Mouse (Mus musculus): ENCODE measurements at regions not wholly inside any gene's neighbourhood (a gene's known extent, or its start where the extent isn't known, plus 50 kb on each side); places are given as distances from the start of the nearest gene placed in this dataset.

DNA sequence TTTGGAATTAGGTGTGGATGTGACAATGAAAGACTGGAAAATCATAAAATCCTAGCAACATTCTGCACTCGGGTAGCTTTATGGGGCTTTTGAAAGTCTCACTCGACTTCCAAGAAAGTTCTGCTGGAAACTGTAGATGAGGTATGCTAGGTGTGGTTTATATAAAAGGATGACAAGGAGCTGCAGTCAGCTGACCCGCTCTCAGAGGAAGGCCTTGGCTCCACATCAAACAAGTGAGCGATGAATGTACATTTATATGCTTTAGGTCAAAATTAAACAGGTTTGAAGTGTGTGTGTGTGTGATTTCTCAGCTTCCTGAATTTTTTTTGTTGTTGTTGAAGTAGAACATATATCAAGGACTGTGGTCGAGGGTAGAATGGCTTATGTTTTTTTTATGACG lies 174.9 kb downstream of the 1500009L16Rik start:
- DNase-seq, result no peak

DNA sequence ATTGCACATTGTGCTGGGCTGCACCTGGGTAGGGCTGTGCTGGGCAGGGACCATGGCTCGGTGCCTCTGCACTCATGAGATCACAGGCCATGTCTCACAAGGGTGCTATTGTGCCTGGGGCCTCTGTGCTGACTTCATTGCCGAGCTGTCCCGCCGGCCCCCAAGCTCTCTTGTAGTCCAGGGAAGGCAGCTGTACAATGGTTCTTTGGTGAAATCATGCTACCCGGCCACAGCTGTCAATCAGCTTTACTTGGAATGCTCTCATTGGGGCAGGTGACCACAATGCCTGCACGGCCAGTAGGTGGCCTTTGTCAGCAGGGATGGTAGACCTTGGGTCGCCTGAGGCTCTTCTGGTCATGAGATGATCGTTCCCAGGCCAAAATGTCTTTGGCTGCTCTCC lies 184.1 kb downstream of the 1500009L16Rik start:
- DNase-seq, result no peak

DNA sequence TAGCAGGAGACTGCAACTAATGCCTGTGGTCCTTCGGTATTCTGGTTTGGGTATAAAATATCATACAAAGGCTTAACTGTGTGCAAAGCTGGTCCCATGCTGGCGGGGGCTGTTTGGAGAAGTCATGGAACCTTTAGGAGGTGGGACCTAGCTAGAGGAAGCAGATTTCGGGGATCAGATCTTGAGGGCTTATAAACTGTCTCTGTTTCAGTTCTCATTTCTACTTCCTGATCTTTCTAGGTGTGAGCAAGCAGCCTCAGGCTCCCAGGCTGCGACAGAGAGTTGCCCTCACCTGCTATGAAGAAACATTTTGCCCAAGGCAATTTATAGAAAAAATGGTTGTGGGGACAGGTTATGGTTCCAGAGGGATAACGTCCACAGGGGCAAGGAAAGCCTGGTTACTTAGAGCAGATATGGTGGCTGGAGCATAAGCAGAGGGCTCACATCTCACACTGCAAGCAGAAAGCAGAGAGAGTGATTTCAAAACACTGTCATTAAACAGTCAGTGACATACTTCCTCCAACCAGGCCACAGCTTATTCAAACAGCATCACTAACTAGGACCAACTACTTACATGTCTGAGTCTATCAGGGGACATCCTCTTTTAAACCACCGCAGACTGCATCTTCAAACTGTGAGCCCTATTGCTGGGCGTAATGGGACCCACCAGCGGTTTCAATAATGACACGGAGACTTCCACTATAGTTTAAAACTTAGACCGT lies 188.1 kb downstream of the 1500009L16Rik start:
- no peak for DNase-seq

DNA sequence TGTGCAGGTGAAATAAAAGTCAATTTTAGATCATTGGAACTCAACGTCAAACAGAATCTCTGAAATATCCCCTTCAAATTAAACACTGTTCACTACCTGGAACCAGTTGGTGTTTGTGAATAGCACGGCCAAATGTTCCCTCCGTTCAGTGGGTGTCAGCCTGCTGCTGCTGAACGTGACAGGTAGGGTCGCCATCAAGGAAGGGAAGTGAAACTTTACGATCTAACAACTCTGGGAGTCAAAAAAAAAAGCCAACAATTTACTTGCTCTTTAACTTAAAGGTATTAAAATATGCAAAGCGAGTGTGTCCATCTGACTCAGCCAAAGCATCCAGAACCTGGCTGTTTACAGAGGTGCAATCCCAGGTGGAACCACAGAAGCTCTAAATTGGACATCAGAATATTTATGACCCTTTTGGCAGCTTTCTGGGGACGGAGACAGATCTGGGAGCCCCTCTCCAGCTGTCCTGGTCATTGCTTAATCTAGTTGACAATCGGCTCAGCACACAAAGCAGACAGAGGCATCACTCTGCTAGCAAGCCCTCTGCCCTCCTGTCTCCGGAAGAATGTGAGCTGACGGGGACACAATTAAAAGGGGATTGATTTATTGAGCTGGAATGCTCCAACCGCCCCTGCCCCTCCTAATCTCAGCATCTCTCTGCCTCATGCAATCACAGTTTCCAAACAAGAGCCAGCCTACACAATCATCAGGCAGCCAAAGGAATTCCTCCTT lies 191.9 kb downstream of the 1500009L16Rik start:
- DNase-seq, result no peak

DNA sequence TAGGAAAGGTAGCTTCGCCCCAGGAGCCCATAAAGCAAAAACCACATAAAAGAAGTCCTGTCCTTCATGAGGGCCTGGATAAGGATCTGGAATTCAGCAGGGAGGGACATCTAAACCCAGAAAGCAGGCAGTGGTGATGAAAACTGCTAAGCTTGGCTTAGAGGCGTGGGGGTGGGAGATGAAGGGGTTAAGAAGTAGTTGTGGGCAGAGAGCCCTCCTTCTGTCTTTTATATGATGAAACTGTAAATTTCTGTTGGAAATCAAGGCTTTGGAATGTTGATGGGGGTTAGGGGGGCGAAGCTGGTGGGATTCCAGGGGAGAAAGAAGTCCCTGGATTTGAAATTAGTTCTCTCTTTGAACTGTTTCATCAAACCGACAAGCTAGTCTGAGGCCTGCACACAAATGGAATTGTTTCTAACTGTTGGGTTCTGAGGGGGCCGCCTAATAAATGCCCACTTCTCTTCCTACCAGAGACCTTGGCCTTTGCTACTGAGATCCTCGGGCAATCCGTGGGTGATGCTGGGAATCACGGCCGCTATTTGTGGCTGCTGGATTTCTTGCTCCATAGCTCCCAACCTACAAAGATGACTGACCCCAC lies 192.6 kb downstream of the 1500009L16Rik start:
- no peak for DNase-seq

DNA sequence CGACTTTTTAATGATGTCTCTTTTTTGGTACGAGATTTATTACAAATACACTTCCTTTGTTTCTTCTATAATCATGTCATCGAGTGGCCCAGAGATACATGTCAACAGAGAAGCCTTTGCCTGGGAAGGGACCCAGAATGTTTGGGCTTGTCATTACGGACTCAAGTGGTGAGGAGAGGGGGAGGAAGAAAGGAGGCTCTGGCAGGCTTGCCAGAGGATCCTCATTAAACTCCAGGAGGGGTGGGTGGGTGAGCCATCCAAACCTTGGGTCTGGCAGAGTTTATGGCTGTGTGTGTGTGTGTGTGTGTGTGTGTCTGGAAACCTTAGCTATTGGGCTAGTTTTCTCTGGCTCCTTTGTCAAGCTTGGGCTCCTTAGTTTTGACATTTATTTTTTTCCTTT lies 204.3 kb downstream of the 1500009L16Rik start:
- no peak for DNase-seq

DNA sequence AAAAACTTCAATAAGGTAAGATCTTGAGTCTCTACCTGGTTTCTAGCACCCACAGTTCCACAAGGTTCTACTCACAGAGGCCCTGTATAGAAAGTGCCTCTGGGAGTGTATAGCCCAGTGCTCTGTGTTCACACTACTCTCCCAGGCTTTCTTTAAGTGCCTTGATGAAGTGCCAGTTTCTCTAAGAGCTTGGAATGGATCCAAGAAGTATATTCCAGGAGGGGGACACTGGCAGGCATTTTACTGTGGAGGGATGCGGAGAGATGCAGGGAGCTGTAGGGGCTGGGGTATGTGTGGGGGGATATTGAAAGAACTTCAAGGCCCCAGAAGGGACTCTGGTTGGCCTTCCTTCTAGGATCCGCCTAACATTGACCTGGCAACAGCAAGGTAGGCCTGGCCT lies 204.9 kb downstream of the 1500009L16Rik start:
- DNase-seq, result no peak

DNA sequence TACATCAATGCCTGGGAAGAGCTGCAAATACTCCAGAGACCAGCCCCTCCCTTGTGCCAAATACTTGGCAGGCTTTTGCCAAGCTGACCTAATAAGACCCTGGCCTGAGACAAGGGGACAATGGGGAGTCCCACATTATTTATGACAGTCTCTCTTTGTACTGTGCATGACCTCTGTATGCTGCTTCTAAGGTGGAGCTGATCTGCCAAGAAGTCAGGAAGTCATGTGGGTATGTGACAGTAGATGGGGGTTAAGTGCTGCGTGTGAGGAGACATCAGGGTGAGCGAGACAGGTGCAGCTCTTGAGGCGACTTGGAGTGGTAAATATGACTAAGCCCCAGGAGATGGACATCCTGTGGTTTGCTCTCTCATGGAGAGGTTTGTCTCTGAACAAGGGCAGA lies 209.1 kb downstream of the 1500009L16Rik start:
- DNase-seq, result no peak

DNA sequence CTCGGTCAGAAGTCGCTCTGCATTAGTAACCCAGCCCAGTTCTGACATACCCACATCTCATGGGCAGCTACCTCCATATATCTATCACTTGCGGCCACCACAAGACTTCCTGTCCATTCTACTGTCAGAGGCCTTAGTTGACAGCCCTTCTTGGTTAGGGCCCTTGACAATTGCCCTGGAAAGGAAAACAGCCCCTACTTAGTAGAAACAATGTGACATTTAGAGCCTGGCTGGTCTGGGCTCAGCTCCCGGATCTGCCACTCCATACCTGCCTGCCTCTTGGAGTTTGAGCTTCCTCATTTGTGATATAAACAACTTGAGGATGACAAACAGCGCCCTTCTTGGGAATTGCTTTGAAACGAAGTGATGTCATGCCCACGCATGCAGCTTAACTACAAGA lies 210.5 kb downstream of the 1500009L16Rik start:
- no peak for DNase-seq

DNA sequence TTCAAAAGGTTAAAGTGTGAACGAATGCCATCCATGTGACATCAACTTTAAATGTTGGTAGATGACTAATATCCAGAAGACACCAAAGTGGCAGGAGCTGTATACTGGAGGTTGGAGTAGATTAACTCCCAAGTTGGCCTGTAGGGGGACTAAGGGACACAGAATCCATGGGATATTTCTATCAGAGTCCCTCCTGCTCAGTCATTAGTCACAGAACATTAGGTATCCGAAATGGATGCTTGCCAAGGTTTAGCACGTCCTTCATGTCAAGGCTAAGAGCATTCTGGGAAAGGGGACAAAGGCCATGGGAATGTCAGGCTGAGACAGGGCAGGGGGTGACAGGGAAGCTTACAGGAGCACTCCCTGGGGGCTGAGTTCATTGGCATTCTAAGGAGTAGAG lies 211.8 kb downstream of the 1500009L16Rik start:
- DNase-seq, result no peak

DNA sequence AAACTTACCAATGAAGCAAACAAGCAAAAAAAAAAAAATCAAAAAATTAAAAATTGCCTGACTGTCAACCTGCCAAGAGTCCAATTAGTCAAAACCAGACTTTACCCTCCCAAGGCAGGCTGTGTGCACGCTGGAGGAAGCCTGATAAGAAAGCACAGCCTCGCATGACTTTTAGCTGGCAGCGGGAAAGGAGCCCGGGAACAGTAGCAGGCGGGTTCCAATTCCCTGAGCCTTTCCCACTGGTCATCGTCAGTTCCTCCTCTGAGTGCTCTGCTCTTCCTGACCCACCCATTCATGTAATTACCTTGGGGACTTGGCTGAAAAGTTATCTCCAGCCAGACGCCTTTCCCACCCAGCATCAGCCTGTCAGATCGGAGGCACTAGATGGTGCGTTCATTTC lies 214.5 kb downstream of the 1500009L16Rik start:
- no peak for DNase-seq

DNA sequence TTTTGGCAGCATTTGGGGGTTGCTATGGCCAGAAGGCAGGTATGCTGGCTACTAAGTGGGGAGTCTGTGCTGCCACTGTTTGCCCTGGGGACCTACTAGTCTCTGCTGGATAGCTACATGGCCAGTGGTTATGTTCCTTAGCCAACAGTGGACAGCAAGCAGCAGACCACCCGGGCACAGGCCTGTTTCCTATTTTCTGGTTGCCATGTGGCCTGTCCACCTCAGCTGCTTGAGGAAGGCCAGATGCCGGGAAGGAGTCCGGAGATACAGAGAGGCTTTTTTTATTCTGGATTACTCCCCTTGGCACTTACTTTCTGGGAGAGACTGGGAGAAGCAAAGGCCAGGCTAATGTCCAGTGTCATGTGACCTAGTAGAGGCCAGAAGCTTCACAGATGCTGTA lies 219.4 kb downstream of the 1500009L16Rik start:
- DNase-seq, result no peak

DNA sequence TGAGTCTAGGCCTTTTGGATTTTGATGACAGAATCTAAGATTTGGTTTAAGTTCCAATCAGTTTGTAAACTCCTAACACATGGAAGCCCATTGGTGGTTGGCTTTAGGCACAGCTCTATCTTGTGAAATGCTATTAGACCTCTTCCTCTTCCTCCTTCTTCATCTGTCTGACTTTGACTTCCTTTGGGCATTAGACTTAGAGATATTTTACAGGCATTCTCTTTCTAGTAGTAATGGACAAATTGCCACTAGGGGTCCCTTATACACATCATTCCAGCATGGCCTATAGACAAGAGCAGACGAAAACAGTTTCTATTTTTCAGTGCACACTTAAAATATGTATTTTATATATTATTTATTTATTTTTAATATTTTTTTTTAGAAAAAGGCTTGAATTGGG lies 221.5 kb downstream of the 1500009L16Rik start:
- no peak for DNase-seq

DNA sequence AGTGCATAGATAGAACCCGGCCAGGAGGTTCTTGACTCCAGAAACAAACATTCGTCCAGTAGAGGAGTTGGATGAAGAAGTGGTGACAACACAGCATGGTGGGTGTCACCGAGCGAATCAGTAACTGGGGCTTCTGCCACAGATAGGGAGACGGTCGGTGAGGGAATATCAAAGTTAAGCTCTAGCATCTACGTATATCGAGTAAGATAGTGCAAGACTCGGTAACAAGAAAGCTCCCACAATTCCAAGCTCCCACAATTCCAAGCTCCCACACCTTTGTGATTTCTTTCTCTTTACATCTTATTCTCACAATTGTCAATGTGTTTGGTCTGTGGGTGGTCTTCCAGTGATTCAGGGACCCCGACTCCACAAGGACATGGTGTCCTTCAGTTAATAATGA lies 222.2 kb downstream of the 1500009L16Rik start:
- no peak for DNase-seq

DNA sequence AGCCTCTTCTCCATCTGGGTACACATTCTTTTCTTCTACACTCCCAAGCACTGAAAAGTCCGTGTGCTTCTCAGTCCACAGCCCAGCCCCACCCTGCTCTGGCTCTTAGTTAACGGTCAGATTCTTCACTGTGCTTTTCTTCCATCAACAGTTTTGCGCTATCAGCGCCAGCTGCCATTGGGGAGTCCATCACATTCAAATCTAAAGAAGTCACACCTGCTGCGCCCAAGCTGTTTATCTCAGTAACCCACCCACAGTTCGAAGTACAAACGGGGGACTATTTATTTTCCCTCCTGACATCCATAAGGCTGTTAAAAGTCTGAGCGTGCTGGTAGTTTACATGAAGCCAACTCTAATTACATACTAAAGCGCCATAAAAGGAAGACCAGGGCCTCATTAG lies 222.8 kb downstream of the 1500009L16Rik start:
- DNase-seq, result no peak

DNA sequence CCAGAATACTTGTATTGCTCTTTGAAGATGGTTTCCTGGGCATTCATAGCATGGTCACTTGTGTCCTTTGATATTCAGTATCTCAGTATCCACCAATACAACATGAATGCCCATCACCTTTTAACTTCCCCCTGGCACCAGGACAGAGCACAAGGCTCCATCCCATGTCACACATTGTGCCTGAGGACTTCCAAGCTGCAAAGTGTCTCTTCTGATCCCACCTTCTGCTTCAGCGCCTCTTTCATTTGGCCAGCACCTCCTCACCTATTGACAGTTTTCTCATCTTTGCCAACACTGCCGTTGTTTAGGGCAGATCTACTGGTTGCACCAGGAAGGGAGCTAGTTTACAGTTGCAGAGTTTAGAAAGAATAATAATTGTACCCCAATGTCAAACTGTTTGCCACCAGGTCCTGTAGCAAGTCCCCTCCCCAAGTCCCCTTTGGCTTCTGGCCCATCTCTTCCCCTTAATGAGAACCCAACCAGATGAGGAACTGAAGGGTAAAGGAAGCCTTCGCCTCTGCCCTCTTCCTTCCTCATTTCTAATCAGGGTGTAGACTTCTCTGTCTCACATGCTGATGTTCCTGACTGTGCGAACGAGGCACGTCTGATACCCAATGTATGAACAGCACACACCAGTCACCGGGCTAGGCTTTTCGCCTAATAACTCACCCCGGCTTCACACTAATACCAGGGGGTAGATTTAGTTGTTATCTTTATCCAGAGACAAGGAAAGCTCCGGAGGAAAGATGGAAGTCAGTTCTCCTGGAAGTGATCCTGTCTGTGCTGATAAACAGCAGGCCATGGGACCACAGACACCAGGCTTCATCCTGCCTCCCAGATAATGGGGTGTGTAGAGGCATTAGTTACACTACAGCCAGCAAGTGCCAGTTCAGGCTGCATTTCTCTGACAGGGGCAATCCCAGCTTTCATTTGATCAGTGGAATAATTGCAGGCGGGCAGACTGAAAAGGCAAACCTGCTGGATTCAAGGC lies 223.8 kb downstream of the 1500009L16Rik start:
- DNase-seq, result no peak

DNA sequence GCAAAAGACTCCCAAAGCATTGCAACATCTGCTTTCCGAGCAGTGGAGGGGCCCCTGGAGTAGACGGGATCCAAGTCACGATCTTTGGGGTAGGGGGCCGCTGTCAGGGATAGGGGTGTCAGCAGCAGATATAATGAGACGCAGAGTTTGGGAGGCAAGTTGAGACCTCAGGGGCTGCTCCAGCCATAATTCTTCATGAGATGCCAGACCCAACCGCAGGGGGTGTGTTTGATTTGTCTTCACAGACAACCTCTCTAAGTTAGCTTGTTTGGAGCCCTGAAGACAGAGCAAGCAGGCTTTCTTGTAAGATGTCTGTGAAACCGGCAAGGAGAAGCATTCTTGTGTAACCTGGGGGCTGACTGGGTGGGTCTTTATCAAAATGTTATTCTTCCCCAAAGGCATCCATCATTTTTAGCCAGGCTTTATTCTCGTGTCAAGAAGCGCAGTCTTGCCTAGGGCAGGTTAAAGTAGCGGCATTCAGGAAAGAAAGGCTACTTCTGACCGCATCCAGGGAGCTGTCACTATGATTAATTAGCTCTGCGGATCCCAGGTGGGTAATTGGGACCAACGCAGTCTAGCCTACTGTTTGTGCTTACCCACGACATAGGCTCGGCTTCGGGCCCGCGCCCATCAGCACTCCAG lies 234.6 kb downstream of the 1500009L16Rik start:
- no peak for DNase-seq

DNA sequence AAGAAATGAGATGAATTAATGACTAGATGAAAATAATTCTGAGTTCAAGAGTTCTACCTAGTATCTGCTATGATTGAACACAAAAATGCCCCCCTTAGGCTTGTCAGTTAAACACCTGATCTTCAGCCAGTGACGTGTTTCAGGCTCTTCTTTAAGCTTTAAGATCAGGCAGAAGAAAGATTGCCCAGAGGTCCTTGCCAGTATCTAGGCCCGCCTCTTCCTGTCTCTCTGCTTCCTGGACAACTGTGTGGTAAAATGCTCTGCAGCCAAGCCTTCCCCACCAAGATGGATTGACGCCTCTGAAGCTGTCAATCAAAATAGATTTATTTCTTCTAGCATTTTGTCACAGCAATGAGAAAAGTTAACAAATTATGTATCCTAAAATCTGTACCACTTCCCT lies 235.7 kb downstream of the 1500009L16Rik start:
- no peak for DNase-seq

DNA sequence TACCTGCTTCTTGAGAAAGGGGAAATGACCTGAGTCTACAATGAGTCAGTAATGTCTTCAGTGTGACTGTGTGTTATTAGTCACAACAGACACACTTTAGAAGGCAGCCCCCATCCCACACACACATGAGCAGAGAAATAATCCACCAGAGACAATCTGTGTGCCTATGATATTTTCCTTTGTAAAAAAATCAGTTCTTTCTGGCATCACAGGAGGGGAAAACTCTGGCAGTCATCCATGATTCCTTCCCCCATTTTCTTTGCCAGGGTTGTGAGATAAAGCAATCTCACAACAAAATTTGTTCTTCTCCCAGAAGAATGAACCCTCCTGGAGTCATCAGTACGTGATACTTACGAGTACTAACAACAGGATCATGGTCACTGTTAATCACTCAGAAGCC lies 236.2 kb downstream of the 1500009L16Rik start:
- no peak for DNase-seq

DNA sequence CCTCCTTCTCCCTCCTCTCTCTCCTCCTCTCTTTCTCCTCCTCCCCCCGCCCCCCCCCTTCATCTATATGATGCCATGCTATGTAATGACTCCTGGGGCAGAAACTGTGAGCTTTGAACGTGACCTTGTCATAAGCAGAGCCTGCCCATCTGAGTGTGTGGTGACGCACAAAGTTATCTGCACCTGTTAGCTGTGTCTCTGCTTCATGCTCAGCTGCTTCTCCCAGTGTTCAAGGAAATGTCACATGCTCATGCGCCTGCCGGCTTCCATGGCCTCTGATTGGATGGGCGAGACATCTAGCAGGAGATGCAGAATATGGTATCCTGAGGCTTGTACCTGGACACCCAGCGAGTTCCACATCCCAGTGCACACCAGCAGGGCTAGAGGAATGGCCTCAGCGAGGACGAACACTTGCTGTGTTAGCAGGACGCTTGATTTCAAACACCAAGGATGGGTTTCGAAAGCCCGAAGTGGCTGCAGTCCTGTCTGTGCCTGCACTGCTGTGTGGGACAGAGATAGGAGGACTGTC lies 240.6 kb downstream of the 1500009L16Rik start:
- DNase-seq, result no peak

DNA sequence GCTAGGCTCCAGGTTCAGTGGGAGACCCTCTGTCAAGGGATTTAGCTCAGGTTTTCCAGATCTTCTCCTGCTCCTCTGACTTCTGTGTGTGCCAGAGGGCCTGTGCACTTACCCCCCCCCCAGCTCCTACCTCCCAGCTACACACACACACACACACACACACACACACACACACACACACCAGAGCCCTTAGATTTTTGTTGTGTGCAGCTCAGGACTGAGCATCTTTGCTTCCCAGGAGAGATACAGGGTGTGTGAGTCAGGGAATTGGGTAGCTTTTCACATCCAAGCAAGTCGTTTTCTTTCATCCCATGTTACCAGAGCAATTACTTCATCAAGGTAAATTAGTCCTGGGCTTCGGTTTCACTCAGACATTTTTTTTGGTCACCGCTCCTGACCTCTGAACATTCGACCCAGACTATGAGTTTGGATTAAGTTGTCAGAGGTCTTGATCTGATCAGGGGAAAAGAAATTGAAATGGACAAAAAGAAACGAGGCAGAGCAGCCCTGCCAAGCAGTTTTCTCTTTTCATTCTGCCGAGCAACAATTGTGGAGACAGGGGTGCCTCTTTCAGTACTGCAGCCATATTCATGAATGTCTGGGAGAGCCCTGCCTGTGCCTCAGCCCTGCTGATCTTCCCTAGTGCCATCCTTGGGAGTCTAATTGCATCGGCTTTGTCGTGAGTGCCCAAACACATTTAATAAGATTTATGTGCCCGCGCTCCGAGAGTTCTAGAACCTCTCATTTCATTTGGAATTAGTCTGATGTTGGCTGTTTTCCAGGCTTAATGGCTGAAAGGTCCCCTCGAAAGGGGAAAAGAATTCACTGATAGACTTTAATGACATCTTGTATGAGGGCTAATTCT lies 241.3 kb downstream of the 1500009L16Rik start:
- no peak for DNase-seq
